Mouse (Mus musculus): Measurements from ENCODE around the gene Srpk2. TPM values are rescaled to one million over a fixed set of nuclear protein-coding genes. Genes with fewer than 3 reads are reported as not detected.
"Not testable (repeated sequence)": the region's sequence is repeated elsewhere in the genome, so short reads cannot be mapped to it uniquely, and the experiment has no call there.

Gene Srpk2
- polyA plus RNA-seq, 1 experiment from 2014 or later = 37.7 TPM

DNA sequence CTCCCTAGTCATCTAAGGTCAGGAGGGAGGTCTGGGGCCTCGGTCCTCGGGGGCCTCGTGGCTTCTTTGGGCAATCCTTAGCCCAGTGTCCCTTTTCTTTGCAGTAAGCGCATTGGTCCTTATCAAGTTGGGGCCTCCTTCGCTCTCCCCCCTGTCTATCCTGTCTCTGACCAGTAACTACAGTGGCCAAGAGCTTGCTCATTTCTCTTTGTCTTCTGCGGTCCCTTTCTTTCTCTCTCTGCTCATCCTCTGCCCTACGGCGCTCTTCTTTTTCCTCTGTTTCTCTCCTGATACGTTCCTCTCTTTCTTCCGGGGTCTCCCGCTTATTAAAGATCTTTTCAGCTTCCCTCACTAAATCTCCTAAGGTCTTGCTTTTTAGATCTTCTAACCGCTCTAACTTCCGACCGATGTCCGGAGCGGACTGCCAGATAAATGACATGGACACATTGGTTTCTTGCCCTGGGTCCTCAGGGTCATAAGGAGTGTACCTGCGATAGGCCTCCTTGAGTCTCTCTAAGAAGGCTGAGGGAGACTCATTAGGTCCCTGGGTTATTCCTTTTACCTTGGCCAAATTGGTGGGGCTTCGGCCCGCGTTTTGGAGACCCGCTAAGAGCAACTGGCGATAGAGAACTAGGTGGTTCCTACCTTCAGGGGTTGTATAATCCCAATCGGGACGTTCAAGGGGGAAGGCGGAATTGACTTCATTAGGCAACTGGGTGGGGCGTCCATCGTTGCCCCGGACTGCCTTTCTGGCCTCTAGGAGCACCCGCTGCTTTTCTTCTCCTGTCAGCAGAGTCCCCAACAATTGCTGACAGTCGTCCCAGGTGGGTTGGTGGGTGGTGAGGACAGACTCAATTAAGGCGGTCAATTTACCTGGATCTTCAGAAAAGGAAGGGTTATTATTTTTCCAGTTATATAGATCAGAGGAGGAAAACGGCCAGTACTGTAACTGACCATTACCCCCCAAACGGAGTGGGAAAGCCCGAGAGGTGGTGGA, 22.5 kb upstream of the Srpk2 start:
- not testable (repeated sequence) for H3K4me1 ChIP-seq; H3K4me2 ChIP-seq; H3K27ac ChIP-seq (replicated peaks); H3K9ac ChIP-seq; H3K27me3 ChIP-seq (replicated peaks); ATAC-seq (ENCODE audit: extremely low read depth, insufficient number of reproducible peaks, low FRiP score, low TSS enrichment); H3K4me3 ChIP-seq
- H3K36me3 ChIP-seq = peaks cover 85% of the 10 kb centered on the region
- H3K9me3 ChIP-seq = peaks cover 68% of the 10 kb centered on the region
- 96% methylated on average over 31 of the region's 34 CpGs for WGBS

DNA sequence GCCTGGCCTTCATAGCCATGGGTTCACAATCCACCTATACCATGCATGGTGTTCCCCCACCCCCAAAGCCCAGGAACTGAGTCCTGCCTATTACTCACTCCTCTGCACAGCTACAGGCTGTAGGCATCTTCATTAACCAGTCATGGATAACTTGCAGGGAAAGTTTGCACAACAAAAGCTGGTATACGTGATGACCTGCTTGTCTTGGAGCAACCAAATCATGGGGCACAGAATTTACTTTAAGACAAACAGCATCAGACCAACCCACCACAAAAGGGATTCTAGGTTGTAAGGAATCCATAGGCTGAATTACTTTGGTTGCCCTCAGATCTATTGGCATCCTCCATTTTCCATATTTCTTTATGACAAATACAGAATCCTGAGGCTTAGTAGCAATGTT, 13.0 kb upstream of the Srpk2 start:
- no peak overlapping the region for H3K4me3 ChIP-seq
- H3K4me2 ChIP-seq = no peak overlapping the region
- H3K36me3 ChIP-seq = peaks cover 53% of the 10 kb centered on the region
- peaks cover 57% of the 10 kb centered on the region for H3K9me3 ChIP-seq
- 94% methylated on average over 1 of the region's 1 CpGs for WGBS
- no peak overlapping the region for H3K9ac ChIP-seq
- no peak overlapping the region for H3K27ac ChIP-seq (replicated peaks)
- no peaks in the 10 kb centered on the region for H3K4me1 ChIP-seq
- no peak for ATAC-seq (ENCODE audit: extremely low read depth, insufficient number of reproducible peaks, low FRiP score, low TSS enrichment)
- H3K27me3 ChIP-seq (replicated peaks) = no peaks in the 10 kb centered on the region

DNA sequence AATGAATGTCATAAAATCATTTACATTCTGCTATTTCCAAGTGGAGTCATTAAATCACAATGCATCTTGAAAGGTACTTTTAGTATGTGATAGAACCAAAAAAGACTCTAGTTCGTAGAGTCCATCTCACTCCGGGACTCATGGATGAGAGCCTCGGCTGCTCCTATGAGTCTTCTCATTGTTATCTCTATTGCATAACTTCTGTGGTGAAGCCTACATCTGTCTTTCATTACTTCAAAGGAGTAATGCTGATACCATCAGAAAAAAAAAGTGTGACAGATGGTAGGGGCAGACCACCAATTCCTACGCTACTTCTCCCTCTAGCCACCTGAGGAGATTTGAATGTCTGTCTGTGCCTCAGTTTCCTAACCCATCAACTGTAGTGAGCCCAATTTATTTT, 986 bp downstream of the Srpk2 start:
- Histone ChIP-seq H3K4me3 (no peak overlapping the region), H3K9ac (no peak overlapping the region), H3K27ac (replicated peaks) (no peak overlapping the region), H3K27me3 (replicated peaks) (no peaks in the 10 kb centered on the region), H3K36me3 (no peaks in the 10 kb centered on the region), H3K4me2 (no peak overlapping the region), H3K4me1 (no peaks in the 10 kb centered on the region), H3K9me3 (no peaks in the 10 kb centered on the region)
- WGBS = 60% methylated on average over 4 of the region's 4 CpGs
- ATAC-seq (ENCODE audit: extremely low read depth, insufficient number of reproducible peaks, low FRiP score, low TSS enrichment) = no peak

DNA sequence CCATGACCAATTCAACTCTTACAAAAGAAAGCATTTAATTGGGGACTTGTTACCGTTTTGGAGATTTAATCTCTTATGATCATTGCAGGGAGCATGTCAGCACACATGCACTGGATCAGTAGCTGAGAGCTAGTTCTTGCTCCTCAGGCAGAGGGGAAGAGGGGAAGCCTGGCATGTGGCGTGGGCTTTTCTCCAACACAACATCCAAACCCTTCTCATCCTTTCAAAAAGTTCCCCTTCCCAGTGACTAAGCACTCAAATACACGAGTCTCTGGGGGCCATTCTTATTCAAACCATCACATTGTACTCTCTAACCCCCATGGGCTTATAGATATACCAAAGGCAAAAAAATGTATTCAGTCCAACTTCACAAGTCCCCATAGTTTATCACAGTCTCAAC, 5.4 kb downstream of the Srpk2 start:
- H3K4me2 ChIP-seq = no peak overlapping the region
- no peak for ATAC-seq (ENCODE audit: extremely low read depth, insufficient number of reproducible peaks, low FRiP score, low TSS enrichment)
- H3K36me3 ChIP-seq = no peaks in the 10 kb centered on the region
- no peak overlapping the region for H3K4me3 ChIP-seq
- no peak overlapping the region for H3K9ac ChIP-seq
- no peaks in the 10 kb centered on the region for H3K27me3 ChIP-seq (replicated peaks)
- 63% methylated on average over 3 of the region's 3 CpGs for WGBS
- H3K9me3 ChIP-seq = no peaks in the 10 kb centered on the region
- H3K4me1 ChIP-seq = peaks cover 9% of the 10 kb centered on the region
- H3K27ac ChIP-seq (replicated peaks) = no peak overlapping the region

DNA sequence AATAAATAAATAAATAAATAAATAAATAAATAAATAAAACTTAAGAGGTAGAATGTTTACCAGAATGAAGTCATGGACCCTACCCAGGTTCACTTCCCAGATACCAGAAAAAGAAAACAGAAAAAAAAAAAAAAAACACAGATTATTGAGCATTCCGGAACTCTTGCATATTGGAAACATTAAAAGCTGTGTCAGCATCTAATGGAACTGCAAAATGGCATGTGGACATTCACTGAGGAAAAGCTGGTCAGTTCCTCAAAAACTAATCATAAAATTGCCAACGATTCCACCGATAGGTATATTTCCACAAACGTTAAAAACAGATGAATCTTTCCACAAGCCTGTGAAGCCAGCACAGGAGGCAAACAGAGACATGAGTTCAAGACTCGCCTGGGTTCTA, 6.5 kb downstream of the Srpk2 start:
- no peak overlapping the region for H3K4me3 ChIP-seq
- no peak overlapping the region for H3K4me2 ChIP-seq
- no peaks in the 10 kb centered on the region for H3K9me3 ChIP-seq
- H3K27ac ChIP-seq (replicated peaks) = no peak overlapping the region
- H3K9ac ChIP-seq = no peak overlapping the region
- peaks cover 9% of the 10 kb centered on the region for H3K4me1 ChIP-seq
- no peak for ATAC-seq (ENCODE audit: extremely low read depth, insufficient number of reproducible peaks, low FRiP score, low TSS enrichment)
- H3K27me3 ChIP-seq (replicated peaks) = no peaks in the 10 kb centered on the region
- H3K36me3 ChIP-seq = no peaks in the 10 kb centered on the region
- WGBS = 85% methylated on average over 5 of the region's 5 CpGs

DNA sequence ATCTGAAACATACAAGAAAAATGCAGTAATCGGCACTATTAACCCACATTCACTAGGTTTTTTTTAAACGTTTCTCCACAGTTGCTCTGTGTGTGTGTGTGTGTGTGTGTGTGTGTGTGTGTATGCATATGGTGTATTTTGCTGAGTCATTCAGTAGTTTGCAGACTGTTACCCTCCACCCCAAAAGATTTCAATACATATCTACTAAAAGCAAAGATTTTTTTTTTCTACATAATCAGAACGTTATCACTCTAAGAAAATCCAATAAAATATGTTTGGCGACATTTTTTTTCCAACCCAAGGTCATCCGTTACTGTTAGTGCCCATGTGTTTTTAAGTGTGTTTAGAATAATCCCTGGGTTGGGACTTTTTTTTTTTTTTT, 7.4 kb downstream of the Srpk2 start:
- ATAC-seq (ENCODE audit: extremely low read depth, insufficient number of reproducible peaks, low FRiP score, low TSS enrichment) = no peak
- Histone ChIP-seq H3K27ac (replicated peaks) (no peak overlapping the region), H3K9ac (no peak overlapping the region), H3K4me2 (no peak overlapping the region), H3K9me3 (no peaks in the 10 kb centered on the region), H3K36me3 (no peaks in the 10 kb centered on the region), H3K27me3 (replicated peaks) (no peaks in the 10 kb centered on the region), H3K4me1 (peaks cover 12% of the 10 kb centered on the region), H3K4me3 (no peak overlapping the region)
- 76% methylated on average over 5 of the region's 5 CpGs for WGBS

DNA sequence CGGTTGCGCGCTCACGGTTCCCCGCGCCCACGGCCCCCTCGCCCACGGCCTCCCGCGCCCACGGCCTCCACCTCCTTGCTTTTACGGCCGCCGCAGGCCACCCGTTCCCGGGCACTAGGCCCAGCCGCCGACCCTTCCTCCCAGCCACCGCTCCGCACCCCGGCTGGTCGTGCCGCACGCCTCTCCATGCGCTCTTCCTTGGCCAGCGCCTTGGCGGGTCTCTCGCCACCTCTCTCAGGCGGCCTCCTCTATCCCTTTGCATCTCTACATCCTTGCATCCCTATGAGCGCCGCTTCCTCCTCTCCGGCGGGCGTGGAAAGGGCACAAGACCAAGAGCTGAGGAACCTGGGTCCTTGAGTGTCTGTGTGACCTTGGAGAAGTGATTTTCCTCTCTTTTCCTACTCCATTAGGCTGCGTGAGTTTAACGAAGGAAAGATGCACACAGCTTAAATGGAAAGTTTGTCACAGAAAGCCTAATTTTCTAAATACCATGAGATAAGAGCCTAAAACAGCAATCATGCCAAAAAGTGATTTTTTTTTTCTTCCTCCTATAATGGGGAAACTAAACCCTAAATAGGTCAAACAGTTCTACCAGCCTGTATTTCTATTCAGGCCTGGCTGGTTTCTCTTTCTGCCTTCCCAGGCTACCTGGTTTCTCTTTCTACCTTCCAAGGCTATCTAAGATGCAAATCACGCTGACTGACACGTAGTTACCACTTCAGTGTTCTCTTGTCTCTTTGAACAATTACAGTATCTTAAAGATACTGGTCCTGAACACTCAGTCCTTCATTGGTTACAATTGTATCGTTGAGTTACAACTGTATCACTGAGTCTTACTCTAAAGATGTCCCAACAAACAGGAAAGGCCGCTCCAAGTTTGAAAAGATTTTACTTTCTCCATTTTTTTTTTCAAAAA, 8.0 kb downstream of the Srpk2 start:
- H3K27ac ChIP-seq (replicated peaks) = peak overlapping the region; percentile 77; the same call in 1 of the 2 replicates
- H3K4me1 ChIP-seq = peaks cover 17% of the 10 kb centered on the region
- H3K4me2 ChIP-seq = peak overlapping the region; percentile 94
- H3K9me3 ChIP-seq = no peaks in the 10 kb centered on the region
- peak; percentile 31; the same call in 1 of the 2 replicates for ATAC-seq (ENCODE audit: extremely low read depth, insufficient number of reproducible peaks, low FRiP score, low TSS enrichment)
- H3K36me3 ChIP-seq = no peaks in the 10 kb centered on the region
- 7% methylated on average over 41 of the region's 41 CpGs for WGBS
- H3K27me3 ChIP-seq (replicated peaks) = no peaks in the 10 kb centered on the region
- peak overlapping the region; percentile 91 for H3K9ac ChIP-seq
- H3K4me3 ChIP-seq = peak overlapping the region; percentile 97

DNA sequence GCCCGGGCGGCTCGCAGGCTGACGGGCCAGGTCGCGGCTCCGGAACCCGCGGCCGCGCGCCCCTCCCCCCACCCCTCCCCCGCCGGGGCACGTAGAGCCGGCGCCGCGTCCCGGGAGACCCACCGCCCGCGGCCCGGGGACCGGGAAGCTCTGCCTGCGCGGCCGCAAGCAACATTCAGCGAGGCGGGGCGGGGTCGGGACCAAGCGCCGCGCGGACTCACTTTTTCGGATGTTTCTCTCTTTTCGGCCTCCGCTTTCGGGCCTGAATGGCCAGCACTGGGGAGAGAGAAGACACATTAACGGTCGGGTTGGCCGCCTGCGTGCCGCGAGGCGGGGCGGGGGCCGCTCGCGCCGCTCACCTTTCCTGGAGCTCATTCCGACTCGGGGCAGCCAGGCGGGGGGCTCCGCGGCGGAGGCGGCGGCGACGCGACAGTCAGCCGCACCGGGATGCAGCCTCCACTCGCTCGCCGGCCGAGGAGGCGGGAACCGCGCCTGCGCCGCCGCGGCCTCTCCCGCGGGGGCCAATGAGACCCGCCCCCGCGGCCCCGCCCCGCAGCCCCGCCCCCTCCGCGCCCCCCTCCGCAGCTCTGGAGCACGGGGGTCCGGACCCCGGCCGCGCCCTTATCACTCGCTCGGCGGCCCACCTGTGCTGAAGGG, 8.8 kb downstream of the Srpk2 start:
- H3K4me1 ChIP-seq = peaks cover 17% of the 10 kb centered on the region
- peak overlapping the region; percentile 91 for H3K9ac ChIP-seq
- peak; percentile 79 for ATAC-seq (ENCODE audit: extremely low read depth, insufficient number of reproducible peaks, low FRiP score, low TSS enrichment)
- peaks cover 3% of the 10 kb centered on the region; the same call in 1 of the 2 replicates for H3K36me3 ChIP-seq
- 1% methylated on average over 59 of the region's 95 CpGs for WGBS
- no peaks in the 10 kb centered on the region for H3K9me3 ChIP-seq
- peak overlapping the region; percentile 94 for H3K4me2 ChIP-seq
- peak overlapping the region; percentile 97 for H3K4me3 ChIP-seq
- peak overlapping the region; percentile 77 for H3K27ac ChIP-seq (replicated peaks)
- H3K27me3 ChIP-seq (replicated peaks) = no peaks in the 10 kb centered on the region

DNA sequence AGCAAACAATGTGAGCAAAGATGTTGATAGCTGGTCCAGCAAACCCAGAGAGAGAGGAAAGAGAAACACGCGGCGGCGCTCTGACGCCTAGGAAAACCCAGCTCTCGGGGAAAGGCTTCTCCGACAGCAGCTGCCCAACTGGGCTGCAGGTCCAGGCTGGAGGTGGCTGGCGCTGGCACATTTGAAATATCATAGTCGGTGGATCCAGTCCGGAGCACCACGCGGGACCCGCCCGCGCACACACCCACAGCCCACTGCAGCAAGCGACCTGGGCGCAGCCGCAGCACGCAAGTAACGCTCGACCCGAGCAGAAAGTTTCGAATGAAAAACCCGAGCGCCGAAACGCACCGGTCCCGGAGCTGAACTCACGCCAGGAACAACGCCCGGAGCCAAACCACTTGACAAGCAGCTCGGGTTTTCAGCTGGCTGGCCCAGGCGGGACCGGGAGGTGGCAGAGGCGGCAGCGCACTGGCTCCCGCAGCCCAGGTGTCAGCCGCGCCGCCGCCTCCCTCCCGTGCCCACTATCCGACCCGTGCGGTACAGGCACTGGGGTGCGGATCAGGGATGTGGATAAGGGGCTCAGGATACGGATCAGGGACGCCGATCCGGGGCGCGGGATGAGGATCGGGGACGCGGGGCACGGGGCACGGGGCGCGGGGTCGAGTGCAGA, 9.5 kb downstream of the Srpk2 start:
- H3K4me2 ChIP-seq = peak overlapping the region; percentile 94
- no peaks in the 10 kb centered on the region for H3K27me3 ChIP-seq (replicated peaks)
- H3K4me1 ChIP-seq = peaks cover 17% of the 10 kb centered on the region
- peak overlapping the region; percentile 91 for H3K9ac ChIP-seq
- peak overlapping the region; percentile 97 for H3K4me3 ChIP-seq
- WGBS = 1% methylated on average over 61 of the region's 61 CpGs
- H3K27ac ChIP-seq (replicated peaks) = peak overlapping the region; percentile 77
- H3K9me3 ChIP-seq = no peaks in the 10 kb centered on the region
- ATAC-seq (ENCODE audit: extremely low read depth, insufficient number of reproducible peaks, low FRiP score, low TSS enrichment) = peak; percentile 19; the same call in 1 of the 2 replicates
- H3K36me3 ChIP-seq = peaks cover 3% of the 10 kb centered on the region; the same call in 1 of the 2 replicates

DNA sequence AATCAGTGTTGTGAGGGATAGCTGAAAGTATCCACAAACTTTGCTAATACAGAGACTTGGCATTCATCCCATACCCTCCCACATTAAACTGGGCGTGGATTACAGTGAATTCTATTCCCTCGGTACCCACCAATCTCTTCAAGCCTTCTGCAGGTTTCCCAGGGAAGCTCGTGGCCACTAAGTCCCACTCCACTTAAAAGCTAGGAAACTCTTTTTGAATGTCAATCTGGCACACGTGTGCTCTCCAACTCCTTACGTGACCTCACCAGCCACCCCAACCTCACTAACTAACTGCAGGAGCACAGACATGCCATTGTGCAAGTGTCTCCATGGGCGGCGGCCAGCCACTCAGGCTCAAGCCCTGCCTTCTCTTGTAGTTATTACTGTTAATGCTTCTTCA, 12.3 kb downstream of the Srpk2 start:
- H3K27ac ChIP-seq (replicated peaks) = peak overlapping the region; percentile 42; the same call in 1 of the 2 replicates
- no peaks in the 10 kb centered on the region for H3K9me3 ChIP-seq
- peak overlapping the region; percentile 13; the same call in 1 of the 2 replicates for H3K4me3 ChIP-seq
- H3K27me3 ChIP-seq (replicated peaks) = no peaks in the 10 kb centered on the region
- H3K4me1 ChIP-seq = peaks cover 17% of the 10 kb centered on the region
- ATAC-seq (ENCODE audit: extremely low read depth, insufficient number of reproducible peaks, low FRiP score, low TSS enrichment) = no peak
- peak overlapping the region; percentile 28; the same call in 1 of the 2 replicates for H3K9ac ChIP-seq
- WGBS = 31% methylated on average over 7 of the region's 7 CpGs
- peak overlapping the region; percentile 52 for H3K4me2 ChIP-seq
- H3K36me3 ChIP-seq = peaks cover 3% of the 10 kb centered on the region; the same call in 1 of the 2 replicates
